Mouse (Mus musculus): ENCODE results near the gene Ubqln1. TPM values are rescaled to one million over a fixed set of nuclear protein-coding genes. Genes with fewer than 3 reads are reported as not detected.
A peak's percentile ranks its signal among the peaks of the same experiment; 100 is the strongest.

Gene Ubqln1
- polyA plus RNA-seq, 1 experiment from 2014 or later: 61.4 TPM

DNA sequence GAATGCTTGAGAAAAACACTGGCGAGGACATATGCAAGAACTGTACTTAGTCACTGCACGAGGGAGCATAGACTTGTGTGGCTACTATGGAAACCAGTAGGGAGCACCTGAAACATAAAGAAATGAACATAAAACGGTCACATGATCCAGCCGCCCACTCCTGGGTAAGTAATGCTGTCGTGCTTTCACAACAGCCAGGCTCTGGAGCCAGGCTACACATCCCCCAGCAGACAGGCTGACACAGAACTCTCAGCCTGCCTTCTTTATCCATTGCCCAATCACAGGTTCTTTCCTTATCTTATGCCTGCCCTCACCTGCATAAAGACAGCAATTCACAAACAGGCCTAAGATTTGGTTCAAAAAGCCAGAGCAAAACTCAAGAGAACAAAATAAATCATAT, 26.0 kb downstream of the Ubqln1 start:
- Histone ChIP-seq H3K4me1 (replicated peaks; ENCODE audit: control insufficient read depth, insufficient read depth) (no peaks in the 10 kb centered on the region), H3K9me3 (ENCODE audit: control insufficient read depth, low read length) (no peaks in the 10 kb centered on the region), H3K4me3 (ENCODE audit: low read depth, low read length) (no peak overlapping the region), H3K36me3 (ENCODE audit: control insufficient read depth, insufficient read depth, low read length) (peaks cover 6% of the 10 kb centered on the region; the same call in 1 of the 2 replicates), H3K4me2 (replicated peaks; ENCODE audit: low read depth) (no peak overlapping the region), H3K9ac (ENCODE audit: low read length) (no peak overlapping the region), H3K27ac (replicated peaks) (no peak overlapping the region), H3K27me3 (ENCODE audit: control insufficient read depth, insufficient read depth, low read length) (no peaks in the 10 kb centered on the region)
- TF ChIP-seq CTCF (IDR thresholded peaks at IDR 0.05; ENCODE audit: low read depth): no peak
- TF ChIP-seq EP300 (optimal IDR thresholded peaks at IDR 0.05): no peak
- DNase-seq (ENCODE audit: low spot score) (no peak), ATAC-seq (ENCODE audit: low FRiP score, low TSS enrichment) (peak; percentile 60; the same call in 1 of the 2 replicates)
- WGBS: 52% methylated on average over 5 of the region's 5 CpGs

DNA sequence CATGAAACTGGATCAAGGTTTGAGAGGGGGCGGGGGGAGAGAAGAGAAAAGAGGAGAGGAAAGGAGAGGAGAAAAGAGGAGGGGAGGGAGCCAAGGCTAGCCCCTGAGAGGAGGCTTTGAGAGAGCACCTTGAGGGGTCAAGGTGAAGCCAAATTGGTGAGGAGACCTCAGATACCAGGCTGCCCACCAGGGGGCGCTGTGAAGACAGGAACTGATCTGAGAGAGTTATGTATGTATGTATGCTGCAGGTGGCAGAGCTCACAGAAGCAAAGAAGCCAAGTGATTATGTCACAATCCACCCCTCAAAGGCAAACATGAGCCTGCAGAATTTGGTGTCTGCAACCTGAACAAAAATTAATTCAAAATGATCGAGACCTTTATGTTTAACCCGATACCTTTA, 27.0 kb downstream of the Ubqln1 start:
- DNase-seq (ENCODE audit: low spot score) (peak; percentile 90), ATAC-seq (ENCODE audit: low FRiP score, low TSS enrichment) (peak; percentile 74)
- Histone ChIP-seq H3K36me3 (ENCODE audit: control insufficient read depth, insufficient read depth, low read length) (peaks cover 6% of the 10 kb centered on the region; the same call in 1 of the 2 replicates), H3K9me3 (ENCODE audit: control insufficient read depth, low read length) (no peaks in the 10 kb centered on the region), H3K4me1 (replicated peaks; ENCODE audit: control insufficient read depth, insufficient read depth) (no peaks in the 10 kb centered on the region), H3K4me3 (ENCODE audit: low read depth, low read length) (no peak overlapping the region), H3K4me2 (replicated peaks; ENCODE audit: low read depth) (no peak overlapping the region), H3K9ac (ENCODE audit: low read length) (no peak overlapping the region), H3K27ac (replicated peaks) (no peak overlapping the region), H3K27me3 (ENCODE audit: control insufficient read depth, insufficient read depth, low read length) (no peaks in the 10 kb centered on the region)
- WGBS: 54% methylated on average over 4 of the region's 4 CpGs
- TF ChIP-seq EP300 (optimal IDR thresholded peaks at IDR 0.05) (no peak), CTCF (IDR thresholded peaks at IDR 0.05; ENCODE audit: low read depth) (peak; percentile 90)

DNA sequence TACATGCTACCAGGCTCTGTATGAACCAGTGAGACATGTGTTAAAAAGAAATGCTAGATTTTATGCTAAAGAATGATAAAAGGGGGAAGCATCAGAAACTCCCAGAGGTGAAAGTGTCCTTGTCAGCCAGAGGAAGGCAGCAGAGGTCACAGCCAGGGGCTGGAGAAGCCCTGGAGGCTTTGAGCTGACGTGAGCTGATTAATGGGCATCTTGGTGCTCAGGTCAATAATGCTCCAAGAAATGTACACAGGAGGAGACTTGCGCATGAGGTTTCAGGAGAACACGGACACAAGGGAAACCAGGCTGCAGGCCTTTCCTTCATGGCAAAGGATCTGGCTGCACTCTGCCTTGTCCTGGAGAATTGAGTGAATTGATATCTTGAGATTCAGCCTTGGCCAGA, 27.7 kb downstream of the Ubqln1 start:
- Histone ChIP-seq H3K4me3 (ENCODE audit: low read depth, low read length) (no peak overlapping the region), H3K36me3 (ENCODE audit: control insufficient read depth, insufficient read depth, low read length) (peaks cover 6% of the 10 kb centered on the region; the same call in 1 of the 2 replicates), H3K4me1 (replicated peaks; ENCODE audit: control insufficient read depth, insufficient read depth) (no peaks in the 10 kb centered on the region), H3K27me3 (ENCODE audit: control insufficient read depth, insufficient read depth, low read length) (no peaks in the 10 kb centered on the region), H3K27ac (replicated peaks) (no peak overlapping the region), H3K9me3 (ENCODE audit: control insufficient read depth, low read length) (no peaks in the 10 kb centered on the region), H3K9ac (ENCODE audit: low read length) (no peak overlapping the region), H3K4me2 (replicated peaks; ENCODE audit: low read depth) (no peak overlapping the region)
- no peak for TF ChIP-seq CTCF (IDR thresholded peaks at IDR 0.05; ENCODE audit: low read depth)
- ATAC-seq (ENCODE audit: low FRiP score, low TSS enrichment): no peak
- DNase-seq (ENCODE audit: low spot score): no peak
- WGBS: 89% methylated on average over 3 of the region's 3 CpGs

DNA sequence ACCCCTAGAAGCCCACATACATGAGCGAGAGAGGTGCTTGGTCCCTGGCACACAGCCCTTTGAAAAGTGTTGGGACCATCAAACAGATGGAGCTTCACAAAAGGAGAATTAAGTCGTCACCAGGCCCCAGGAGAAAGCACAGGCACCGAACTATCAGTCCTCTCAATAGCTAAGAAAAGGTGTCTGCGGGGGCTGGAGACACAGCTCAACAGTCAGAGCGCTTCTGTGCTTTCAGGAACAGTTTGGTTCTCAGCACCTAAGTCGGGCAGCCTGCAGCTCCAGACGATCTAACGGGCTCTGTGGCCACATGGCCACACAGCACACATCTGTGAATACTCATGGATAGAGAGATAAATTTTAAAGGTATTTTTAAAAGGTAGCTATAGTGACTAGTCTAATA, 29.2 kb downstream of the Ubqln1 start:
- no peaks in the 10 kb centered on the region for H3K4me1 ChIP-seq (replicated peaks; ENCODE audit: control insufficient read depth, insufficient read depth)

DNA sequence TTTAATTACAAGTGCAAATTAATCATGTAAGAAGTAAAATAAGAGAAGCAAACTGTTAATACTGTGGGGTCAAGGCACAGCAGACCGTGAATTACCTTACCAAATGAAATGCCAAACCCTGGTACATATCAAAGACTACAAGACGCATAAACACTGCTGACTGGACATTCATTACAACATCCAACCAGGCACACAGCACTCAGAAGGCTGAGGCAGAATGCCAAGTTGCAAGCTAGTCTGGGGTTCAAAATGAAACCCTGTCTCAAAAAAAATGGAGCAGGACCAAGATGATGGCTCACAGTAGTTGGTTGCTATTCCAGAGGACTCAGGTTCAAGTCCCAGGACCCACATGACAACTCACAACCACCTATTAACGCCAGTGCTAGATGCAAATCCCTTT, 31.3 kb downstream of the Ubqln1 start:
- Histone ChIP-seq H3K4me2 (replicated peaks; ENCODE audit: low read depth) (no peak overlapping the region), H3K27ac (replicated peaks) (no peak overlapping the region), H3K9me3 (ENCODE audit: control insufficient read depth, low read length) (no peaks in the 10 kb centered on the region), H3K36me3 (ENCODE audit: control insufficient read depth, insufficient read depth, low read length) (peaks cover 5% of the 10 kb centered on the region; the same call in 1 of the 2 replicates), H3K4me3 (ENCODE audit: low read depth, low read length) (no peak overlapping the region), H3K4me1 (replicated peaks; ENCODE audit: control insufficient read depth, insufficient read depth) (no peaks in the 10 kb centered on the region), H3K27me3 (ENCODE audit: control insufficient read depth, insufficient read depth, low read length) (no peaks in the 10 kb centered on the region), H3K9ac (ENCODE audit: low read length) (no peak overlapping the region)
- WGBS: 71% methylated on average over 3 of the region's 3 CpGs
- no peak for DNase-seq (ENCODE audit: low spot score)
- no peak for ATAC-seq (ENCODE audit: low FRiP score, low TSS enrichment)
- no peak for TF ChIP-seq EP300 (optimal IDR thresholded peaks at IDR 0.05)
- no peak for TF ChIP-seq CTCF (IDR thresholded peaks at IDR 0.05; ENCODE audit: low read depth)

More for the DNA sequence above, 29.2 kb downstream of the Ubqln1 start:
- no peak overlapping the region for H3K9ac ChIP-seq (ENCODE audit: low read length)
- peaks cover 6% of the 10 kb centered on the region; the same call in 1 of the 2 replicates for H3K36me3 ChIP-seq (ENCODE audit: control insufficient read depth, insufficient read depth, low read length)
- no peaks in the 10 kb centered on the region for H3K9me3 ChIP-seq (ENCODE audit: control insufficient read depth, low read length)
- WGBS: 88% methylated on average over 8 of the region's 8 CpGs
- DNase-seq (ENCODE audit: low spot score) (no peak), ATAC-seq (ENCODE audit: low FRiP score, low TSS enrichment) (no peak)
- no peaks in the 10 kb centered on the region for H3K27me3 ChIP-seq (ENCODE audit: control insufficient read depth, insufficient read depth, low read length)
- H3K4me2 ChIP-seq (replicated peaks; ENCODE audit: low read depth): no peak overlapping the region
- TF ChIP-seq CTCF (IDR thresholded peaks at IDR 0.05; ENCODE audit: low read depth) (no peak), EP300 (optimal IDR thresholded peaks at IDR 0.05) (no peak)
- no peak overlapping the region for H3K4me3 ChIP-seq (ENCODE audit: low read depth, low read length)
- no peak overlapping the region for H3K27ac ChIP-seq (replicated peaks)

DNA sequence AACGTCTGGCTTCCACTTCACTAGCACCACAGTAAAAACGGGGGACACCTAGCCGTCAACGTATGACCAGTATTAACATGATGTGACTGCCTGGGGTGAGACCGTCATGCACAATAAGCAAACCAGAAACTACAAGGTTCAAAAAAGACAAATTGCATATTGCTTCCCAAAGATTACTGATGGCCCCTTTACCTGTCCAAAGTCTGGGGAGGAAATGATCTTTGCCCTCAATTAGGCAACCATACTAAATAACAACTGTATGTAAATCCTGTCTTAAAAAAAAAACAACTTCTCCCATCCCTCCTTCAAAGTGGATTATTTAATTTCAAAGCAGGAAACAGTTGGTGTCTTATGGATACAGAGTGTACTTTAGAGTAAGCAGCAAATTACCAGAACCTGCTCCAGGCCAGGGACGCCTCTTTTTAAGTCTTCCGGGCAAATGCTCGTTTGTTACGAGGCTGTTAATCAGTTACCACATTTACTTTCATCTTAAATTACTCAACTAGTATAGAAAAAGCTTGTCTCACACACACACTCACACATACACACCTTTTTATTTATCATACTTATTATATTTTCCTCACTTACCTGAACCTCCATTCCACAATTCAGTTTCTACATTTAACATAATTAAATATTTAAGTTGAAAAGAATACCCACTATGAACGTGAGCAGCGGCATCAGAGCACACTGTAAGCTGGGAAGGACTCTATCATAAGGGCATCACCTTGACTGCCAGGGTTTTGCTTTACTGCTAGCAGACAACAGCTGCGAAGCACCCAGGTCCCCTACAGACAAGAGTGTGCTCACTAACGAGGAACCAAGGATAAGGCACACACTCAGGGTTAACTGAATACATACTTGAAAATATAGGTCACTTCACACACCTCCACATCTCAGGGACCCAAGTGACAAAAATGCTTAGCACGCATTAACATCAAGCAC, 33.6 kb downstream of the Ubqln1 start:
- no peak for ATAC-seq (ENCODE audit: low FRiP score, low TSS enrichment)
- Histone ChIP-seq H3K4me3 (ENCODE audit: low read depth, low read length) (no peak overlapping the region), H3K4me2 (replicated peaks; ENCODE audit: low read depth) (no peak overlapping the region), H3K27ac (replicated peaks) (no peak overlapping the region), H3K36me3 (ENCODE audit: control insufficient read depth, insufficient read depth, low read length) (peaks cover 10% of the 10 kb centered on the region), H3K9me3 (ENCODE audit: control insufficient read depth, low read length) (no peaks in the 10 kb centered on the region), H3K27me3 (ENCODE audit: control insufficient read depth, insufficient read depth, low read length) (no peaks in the 10 kb centered on the region), H3K9ac (ENCODE audit: low read length) (no peak overlapping the region), H3K4me1 (replicated peaks; ENCODE audit: control insufficient read depth, insufficient read depth) (no peaks in the 10 kb centered on the region)
- no peak for TF ChIP-seq CTCF (IDR thresholded peaks at IDR 0.05; ENCODE audit: low read depth)
- no peak for TF ChIP-seq EP300 (optimal IDR thresholded peaks at IDR 0.05)
- WGBS: 84% methylated on average over 14 of the region's 14 CpGs
- DNase-seq (ENCODE audit: low spot score): no peak

Data from stomach, postnatal 0 days (tissue).